Mouse (Mus musculus) Muller cell, postnatal 12 days (primary cell): ENCODE results near the gene Cfap61.

Source experiments
- DNase-seq: peaks from one replicate; pipeline ENCODE4 v3.0.0-alpha.2; 2015; ENCODE audit errors: inconsistent ontology term

Cfap61 gene

GRCm38 (mm10) chr2:146220591-146221075 lies 286.0 kb downstream of the Cfap61 start:
- no peak for DNase-seq

DNA sequence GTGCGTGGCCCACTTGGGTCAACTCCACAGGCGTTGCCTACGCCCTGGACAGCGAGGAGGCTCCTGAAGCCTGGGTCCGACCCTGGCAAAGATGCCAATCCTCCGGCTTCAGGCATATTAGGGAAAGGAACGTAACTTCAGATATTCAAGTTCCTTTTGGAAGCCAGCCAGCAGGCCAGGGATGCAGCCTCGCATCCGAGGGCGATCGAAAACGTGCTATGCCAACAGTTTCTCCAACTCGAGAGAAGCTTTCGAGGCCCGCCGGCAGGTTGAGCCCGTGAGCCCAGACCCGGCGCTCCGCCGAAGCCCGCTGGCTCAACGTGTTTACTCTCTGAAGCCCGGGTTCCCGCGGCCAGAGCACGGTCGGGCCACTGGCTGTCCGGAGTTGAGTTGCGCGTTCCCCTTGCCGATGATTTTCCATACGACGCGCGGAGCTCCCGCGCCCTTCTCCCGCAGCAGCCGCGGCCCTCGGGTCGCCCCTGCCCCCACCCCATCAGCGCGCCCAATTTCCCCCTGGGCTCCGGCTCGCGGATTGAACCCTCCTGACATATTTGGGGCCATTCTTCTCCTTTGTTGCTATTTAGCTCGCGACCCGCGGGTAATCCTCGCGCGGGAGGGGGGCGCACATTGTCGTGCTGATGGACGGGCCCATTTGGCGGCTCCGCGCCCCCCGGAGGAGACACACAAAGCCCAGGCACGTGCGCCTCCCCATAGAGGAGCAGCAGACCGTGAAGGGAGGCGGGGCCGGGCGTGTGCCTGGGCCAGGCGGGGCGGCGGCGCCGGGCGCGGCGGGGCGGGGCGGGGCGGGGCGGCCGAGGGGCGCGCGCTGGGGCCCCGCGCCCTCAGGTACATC lies 286.7 kb downstream of the Cfap61 start, which contains the start of gene Insm1:
Gene Insm1 (plus strand): TSS at position 846 of the 853 bp plus-strand sequence.
- DNase-seq = peak; percentile 64

GRCm38 (mm10) chr2:146221929-146222278 lies 287.3 kb downstream of the Cfap61 start:
- DNase-seq = peak; percentile 62

- DNase-seq = peak; percentile 34
Measured at GRCm38 (mm10) chr2:146222279-146223175, 287.9 kb downstream of the Cfap61 start.

DNA sequence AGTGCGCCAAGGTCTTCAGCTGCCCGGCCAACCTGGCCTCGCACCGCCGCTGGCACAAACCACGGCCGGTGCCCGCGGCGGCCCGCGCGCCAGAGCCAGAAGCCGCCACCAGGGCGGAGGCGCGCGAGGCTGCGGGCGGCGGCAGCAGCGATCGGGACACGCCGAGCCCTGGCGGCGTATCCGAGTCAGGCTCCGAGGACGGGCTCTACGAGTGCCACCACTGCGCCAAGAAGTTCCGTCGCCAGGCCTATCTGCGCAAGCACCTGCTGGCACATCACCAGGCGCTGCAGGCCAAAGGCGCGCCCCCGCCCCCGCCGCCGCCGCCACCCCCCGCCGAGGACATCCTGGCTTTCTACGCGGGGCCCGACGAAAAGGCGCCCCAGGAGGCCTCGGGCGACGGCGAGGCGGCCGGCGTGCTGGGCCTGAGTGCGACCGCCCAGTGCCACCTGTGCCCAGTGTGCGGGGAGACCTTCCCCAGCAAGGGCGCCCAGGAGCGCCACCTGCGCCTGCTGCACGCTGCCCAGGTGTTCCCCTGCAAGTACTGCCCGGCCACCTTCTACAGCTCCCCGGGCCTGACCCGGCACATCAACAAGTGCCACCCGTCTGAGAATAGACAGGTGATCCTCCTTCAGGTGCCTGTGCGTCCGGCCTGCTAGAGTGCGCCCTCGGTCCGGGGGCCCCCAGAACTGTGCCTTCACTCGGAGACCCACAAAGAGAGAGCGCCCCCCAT lies 288.8 kb downstream of the Cfap61 start:
- peak; percentile 46 for DNase-seq

DNA sequence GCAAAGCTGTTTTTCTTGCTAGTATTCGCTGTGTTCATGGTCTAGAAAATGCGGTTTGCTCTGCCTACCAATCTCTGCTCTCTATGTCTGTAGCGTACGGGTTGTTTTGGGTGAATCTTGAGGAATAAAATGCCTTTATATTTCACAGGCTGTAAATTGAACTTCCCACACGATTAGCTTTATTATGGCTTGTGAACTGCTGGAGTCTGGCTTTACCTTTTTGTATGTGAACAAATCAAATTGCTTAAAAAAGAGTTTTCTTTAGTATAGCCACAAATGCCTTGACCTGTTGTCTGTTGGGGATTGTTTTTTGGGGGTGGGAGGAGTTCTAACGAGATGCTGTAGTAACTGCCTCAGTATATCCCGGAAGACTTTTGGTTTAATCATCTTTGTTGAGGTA lies 289.6 kb downstream of the Cfap61 start:
- no peak for DNase-seq

GRCm38 (mm10) chr2:146225818-146226217 lies 291.2 kb downstream of the Cfap61 start:
- no peak for DNase-seq

GRCm38 (mm10) chr2:146226484-146226883 lies 291.9 kb downstream of the Cfap61 start:
- peak; percentile 54 for DNase-seq

- DNase-seq = no peak
Measured at GRCm38 (mm10) chr2:146227646-146228045, 293.1 kb downstream of the Cfap61 start.

DNA sequence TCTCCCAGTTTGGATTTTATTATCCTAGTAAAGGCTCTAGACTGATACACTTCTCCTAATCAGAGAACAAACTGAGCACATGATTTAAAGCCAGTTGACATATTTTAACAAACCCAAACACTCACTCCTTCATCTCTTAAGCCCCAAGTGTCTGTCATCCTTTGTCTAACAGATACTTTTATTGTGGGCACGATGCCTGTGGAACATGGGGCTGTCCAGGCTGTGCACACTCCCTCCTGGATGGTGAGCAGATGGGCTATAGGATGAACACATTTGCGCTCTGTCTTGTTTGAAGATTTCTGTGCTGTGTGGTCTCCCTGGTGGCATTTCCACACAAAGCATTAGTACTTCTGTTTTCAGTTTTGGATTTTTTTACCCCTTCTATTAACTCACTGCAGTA lies 293.9 kb downstream of the Cfap61 start:
- DNase-seq = no peak

DNA sequence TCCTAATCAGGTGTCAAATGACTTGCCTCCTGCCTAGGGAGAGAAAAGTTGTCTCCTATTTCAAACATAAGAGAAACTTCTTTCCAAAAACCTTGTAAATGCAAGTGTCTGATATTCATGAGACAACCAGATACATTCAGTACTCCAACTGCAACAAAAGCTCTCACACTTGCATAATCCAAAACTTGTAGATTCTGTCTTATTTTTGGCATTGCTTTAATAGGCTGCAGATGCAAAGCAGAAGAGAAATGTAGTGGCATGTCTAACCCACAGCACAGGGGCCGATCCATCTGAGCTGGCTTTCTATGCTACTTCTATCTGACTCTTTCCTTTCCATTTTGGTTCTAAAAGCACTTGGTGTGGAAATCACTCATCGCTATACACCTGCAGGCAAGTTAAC lies 296.9 kb downstream of the Cfap61 start:
- no peak for DNase-seq

GRCm38 (mm10) chr2:146239196-146239747 lies 304.7 kb downstream of the Cfap61 start:
- DNase-seq = no peak

- no peak for DNase-seq
Measured at GRCm38 (mm10) chr2:146244049-146244448, 309.5 kb downstream of the Cfap61 start.

GRCm38 (mm10) chr2:146245401-146245800 lies 310.8 kb downstream of the Cfap61 start:
- no peak for DNase-seq

DNA sequence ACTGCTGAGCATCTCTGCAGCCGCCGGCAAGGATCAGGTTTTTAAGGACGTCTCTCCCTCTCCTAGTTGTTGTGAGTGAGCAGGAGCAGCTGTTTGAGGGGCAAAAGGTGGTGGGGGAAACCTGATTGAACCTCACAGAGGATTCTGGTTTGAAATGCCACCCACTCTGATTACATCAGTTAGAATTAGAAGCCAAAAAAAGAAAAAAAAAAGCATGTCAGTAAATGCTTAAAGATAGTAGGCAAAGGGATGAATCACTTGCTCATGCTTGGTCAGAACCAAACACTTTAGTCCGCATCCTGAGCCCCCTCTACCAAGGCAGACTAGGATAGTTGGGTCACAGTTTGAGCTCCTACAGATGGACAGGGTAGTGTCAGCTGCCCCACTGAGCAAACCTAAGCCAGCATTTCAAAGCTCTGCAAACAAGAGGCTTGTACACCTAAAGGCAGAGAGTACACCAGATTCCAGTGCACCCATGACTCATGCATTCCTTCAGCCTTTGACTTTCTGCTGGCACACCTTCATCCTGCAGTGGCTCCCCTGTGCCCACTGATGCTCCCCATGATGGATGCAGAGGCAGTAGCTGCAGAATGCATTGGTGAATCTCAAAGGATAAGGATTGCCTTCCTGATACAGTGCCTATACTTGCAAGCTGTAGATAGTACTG lies 312.0 kb downstream of the Cfap61 start:
- DNase-seq = no peak

- DNase-seq = no peak
Measured at GRCm38 (mm10) chr2:146247576-146247975, 313.0 kb downstream of the Cfap61 start.

DNA sequence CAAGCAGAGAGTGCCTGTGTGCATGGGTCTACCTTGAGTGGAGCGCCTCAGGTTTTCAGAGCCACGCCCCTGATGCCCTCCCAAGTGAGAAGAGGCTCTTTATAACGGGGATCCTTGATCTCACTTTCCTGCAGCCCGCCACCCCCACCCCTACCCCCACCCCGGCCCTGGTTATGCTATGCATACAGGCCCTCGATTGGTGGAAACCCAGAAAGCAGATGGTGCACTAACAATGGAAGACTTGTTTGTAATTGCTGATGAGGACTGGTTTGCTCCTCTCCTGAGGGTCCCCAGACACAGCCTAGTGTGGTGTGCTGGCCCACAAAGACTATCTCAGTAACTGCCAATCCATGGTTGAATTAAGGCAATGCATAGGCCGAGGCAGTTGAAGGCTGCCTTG lies 314.4 kb downstream of the Cfap61 start:
- DNase-seq = no peak

- DNase-seq = no peak
Measured at GRCm38 (mm10) chr2:146250236-146250904, 315.8 kb downstream of the Cfap61 start.

DNA sequence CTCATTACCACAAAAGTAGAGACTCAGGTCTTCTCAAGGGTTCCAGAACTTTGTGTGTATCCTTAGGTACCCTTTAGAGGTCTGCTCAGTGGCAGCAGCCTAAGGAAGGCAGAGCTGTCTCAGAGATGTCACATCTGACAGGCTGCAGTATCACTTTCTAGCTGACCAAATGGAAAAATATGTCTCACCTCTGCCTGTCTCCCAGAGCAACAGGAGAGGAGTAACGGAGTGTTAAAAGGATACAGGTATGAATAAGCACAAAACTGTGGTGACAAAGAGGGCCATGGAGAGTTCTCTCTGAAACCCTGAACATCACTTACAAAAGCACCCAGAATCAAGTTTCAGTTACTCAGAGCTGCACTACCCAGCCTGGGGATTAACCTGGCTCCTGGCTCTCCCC lies 319.8 kb downstream of the Cfap61 start:
- DNase-seq = no peak

DNA sequence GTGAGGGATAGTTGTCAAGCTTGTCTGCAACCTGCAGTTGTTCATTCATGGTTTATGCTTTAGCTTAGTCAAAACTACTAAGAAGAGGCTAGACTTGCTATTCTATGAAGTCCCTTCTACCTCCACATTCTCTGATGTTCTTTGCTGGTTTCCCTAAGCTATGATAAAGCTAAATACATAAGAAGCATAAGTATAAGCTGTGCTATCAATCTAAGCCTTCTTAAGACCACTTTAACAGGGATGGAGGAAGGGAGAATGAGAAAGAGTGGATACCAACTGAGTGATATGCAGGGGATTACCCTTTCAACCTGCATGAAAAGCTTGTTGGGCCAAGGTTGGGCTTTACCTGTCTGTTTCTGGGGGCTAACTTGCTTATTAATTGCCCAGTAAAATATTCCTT lies 321.1 kb downstream of the Cfap61 start:
- no peak for DNase-seq
